Mouse (Mus musculus): ENCODE results near the gene Gpr85.

Gene Gpr85

DNA sequence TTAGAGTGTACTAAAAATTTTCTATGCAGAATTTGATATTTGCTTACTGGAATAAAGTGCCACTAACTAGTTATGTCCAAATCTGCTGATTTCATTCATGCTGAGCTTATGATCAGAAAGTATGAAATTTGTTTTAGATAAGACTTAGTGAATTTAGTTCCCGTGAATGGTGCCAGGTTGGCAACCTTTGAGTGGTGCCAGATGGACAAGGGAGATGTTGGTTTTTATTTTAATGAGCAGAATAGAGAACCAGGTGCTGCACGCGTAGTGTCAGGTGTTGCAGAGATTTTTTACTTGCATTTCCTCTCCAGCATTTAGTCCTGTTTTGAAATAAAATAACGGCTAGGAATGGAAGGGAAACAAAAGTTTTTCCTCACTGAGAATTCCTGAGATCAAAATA, 27.6 kb downstream of the Gpr85 start:
- no peak for DNase-seq

DNA sequence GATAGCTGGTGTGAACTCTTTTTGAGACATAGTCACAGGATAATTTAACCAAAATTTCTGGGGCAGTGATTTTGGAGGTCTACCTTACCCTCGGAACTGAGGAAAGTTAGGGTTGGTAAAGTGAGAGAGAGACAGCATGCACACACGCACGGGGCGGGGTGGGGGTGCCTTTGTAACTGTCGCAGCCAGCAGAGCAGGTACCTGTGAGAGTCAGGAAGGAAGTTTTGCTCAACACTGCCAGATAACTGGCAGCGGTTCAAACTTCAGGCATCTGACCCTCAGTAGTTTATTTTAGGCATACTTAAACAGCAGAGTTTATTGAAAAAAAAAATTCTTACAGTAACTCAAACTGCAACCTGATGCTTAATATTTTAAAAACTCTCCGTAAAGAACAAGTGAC, 39.7 kb downstream of the Gpr85 start:
- no peak for DNase-seq

DNA sequence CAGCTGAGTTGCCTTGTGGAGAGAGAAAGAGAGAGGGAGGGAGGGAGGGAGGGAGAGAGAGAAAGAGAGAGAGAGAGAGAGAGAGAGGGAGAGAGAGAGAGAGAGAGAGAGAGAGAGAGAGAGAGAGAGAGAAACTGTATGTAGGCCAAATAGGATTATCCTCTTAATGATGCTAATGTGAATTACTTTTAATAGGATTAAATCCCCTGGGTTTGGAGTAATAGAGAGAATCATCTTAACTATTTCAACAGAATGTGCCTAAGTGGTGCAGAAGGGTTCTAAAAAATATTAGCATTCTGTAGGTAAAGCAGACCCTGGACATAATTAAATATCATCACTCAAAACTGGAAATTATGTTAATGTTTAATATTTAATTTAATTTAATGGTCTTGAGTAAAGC, 42.4 kb downstream of the Gpr85 start:
- no peak for DNase-seq
